Mouse (Mus musculus) megakaryocyte-erythroid progenitor cell, adult 5-6 weeks (primary cell): ENCODE results near the gene 2210010C04Rik. TPM values are rescaled to one million over a fixed set of nuclear protein-coding genes. Genes with fewer than 3 reads are reported as not detected.

Source experiments
- ATAC-seq: replicated peaks from 2 replicates; pipeline ENCODE4 v1.8.0; 2016; ENCODE audit warnings: mild to moderate bottlenecking, inconsistent platforms; ENCODE audit not compliant: severe bottlenecking, poor library complexity, low FRiP score, low TSS enrichment
- total RNA-seq, 2 experiments: library from RNA; stranded (forward) in 1 of 2; stranded (reverse) in 1 of 2; fragments of 200-1000, 215-1000 nt in 1 of 2; fragments of >200 nt in 1 of 2; fragmentation: Nextera tagmentation in 1 of 2; gene quantifications; 2 replicates each; pipeline ENCODE4 v1.2.3; 2014 to 2017

2210010C04Rik gene
- not detected in 2 replicates for total RNA-seq (2014; fragmentation: Nextera tagmentation)
- total RNA-seq (2017) = not detected in 2 replicates

GRCm38 (mm10) chr6:41035409-41035808, at the start of gene 2210010C04Rik:
Gene 2210010C04Rik (minus strand): TSS chr6:41035509.
- ATAC-seq = no peak

- ATAC-seq = no peak
Measured at GRCm38 (mm10) chr6:41080121-41080520, 44.8 kb upstream of the 2210010C04Rik start.

- ATAC-seq = no peak
Measured at GRCm38 (mm10) chr6:41078539-41079303, 43.4 kb upstream of the 2210010C04Rik start.

- ATAC-seq = no peak
Measured at GRCm38 (mm10) chr6:41075753-41076152, 40.4 kb upstream of the 2210010C04Rik start.

- ATAC-seq = no peak
Measured at GRCm38 (mm10) chr6:41063332-41063731, 28.0 kb upstream of the 2210010C04Rik start.

- no peak for ATAC-seq
Measured at GRCm38 (mm10) chr6:41062746-41063145, 27.4 kb upstream of the 2210010C04Rik start.

GRCm38 (mm10) chr6:41062081-41062480, 26.8 kb upstream of the 2210010C04Rik start:
- ATAC-seq = no peak

- no peak for ATAC-seq
Measured at GRCm38 (mm10) chr6:41061085-41061484, 25.8 kb upstream of the 2210010C04Rik start.

GRCm38 (mm10) chr6:41057653-41058052, 22.3 kb upstream of the 2210010C04Rik start:
- no peak for ATAC-seq

- peak; percentile 81 for ATAC-seq
Measured at GRCm38 (mm10) chr6:41055581-41055980, 20.3 kb upstream of the 2210010C04Rik start.

- ATAC-seq = no peak
Measured at GRCm38 (mm10) chr6:41054379-41054778, 19.1 kb upstream of the 2210010C04Rik start.

GRCm38 (mm10) chr6:41051824-41052223, 16.5 kb upstream of the 2210010C04Rik start:
- no peak for ATAC-seq

- no peak for ATAC-seq
Measured at GRCm38 (mm10) chr6:41048602-41049001, 13.3 kb upstream of the 2210010C04Rik start.

GRCm38 (mm10) chr6:41047961-41048360, 12.7 kb upstream of the 2210010C04Rik start:
- ATAC-seq = no peak

GRCm38 (mm10) chr6:41047202-41047601, 11.9 kb upstream of the 2210010C04Rik start:
- ATAC-seq = no peak

GRCm38 (mm10) chr6:41046553-41046952, 11.2 kb upstream of the 2210010C04Rik start:
- peak; percentile 78; the same call in 1 of the 2 replicates for ATAC-seq

GRCm38 (mm10) chr6:41044753-41045152, 9.4 kb upstream of the 2210010C04Rik start:
- ATAC-seq = no peak

- ATAC-seq = no peak
Measured at GRCm38 (mm10) chr6:41044314-41044713, 9.0 kb upstream of the 2210010C04Rik start.

GRCm38 (mm10) chr6:41032802-41033201, 2.5 kb downstream of the 2210010C04Rik start:
- ATAC-seq = no peak

- no peak for ATAC-seq
Measured at GRCm38 (mm10) chr6:41032231-41032630, 3.1 kb downstream of the 2210010C04Rik start.

- no peak for ATAC-seq
Measured at GRCm38 (mm10) chr6:41030821-41031220, 4.5 kb downstream of the 2210010C04Rik start.
